Mouse (Mus musculus): ENCODE measurements around the gene Nupr1. TPM values are rescaled to one million over a fixed set of nuclear protein-coding genes. Genes with fewer than 3 reads are reported as not detected.
"Not testable (repeated sequence)": the region's sequence is repeated elsewhere in the genome, so short reads cannot be mapped to it uniquely, and the experiment has no call there.

Nupr1 gene
- total RNA-seq, 2 experiments from 2014 or later: 9.9 TPM; not detected in 1

DNA sequence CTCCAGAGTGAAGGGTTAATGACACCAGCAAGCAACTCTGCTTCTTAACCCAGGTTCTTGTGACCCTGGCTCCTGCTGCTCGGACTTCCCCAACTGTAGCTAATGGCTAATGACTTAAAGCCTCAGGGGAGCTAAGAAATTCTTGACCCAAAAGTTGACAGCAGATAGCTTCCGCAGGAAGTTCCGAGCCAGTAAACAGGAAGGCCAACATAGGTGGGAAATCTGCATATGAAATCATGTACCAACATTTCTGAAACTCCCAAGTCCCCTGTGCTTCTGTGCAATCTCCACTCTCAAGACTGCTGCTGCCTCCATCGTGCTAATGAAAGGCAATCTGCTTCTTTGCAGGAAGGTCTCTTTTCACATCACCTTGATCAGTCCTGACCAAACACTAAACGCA lies 15.0 kb upstream of the Nupr1 start:
- no peak for ATAC-seq (replicated peaks; ENCODE audit: low FRiP score, low TSS enrichment, poor library complexity, severe bottlenecking)

DNA sequence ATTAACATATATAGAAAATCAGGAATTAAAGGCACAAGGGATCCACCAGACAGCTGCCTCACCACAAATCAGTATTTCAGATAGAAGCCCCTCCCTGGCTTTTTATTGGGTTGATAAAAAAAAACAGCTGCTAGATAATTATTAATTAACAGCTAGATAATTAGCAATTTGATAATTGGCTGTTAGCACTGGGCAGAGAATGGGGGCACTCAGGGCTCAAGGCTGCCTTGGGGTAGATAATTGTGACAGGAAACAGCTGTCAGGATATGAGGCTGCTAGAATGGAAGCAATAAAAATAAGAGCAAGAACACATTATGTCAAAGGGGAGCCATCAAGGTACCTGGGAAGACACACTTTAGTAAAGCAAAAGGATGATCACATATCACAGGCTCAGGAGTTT lies 14.3 kb upstream of the Nupr1 start:
- ATAC-seq (replicated peaks; ENCODE audit: low FRiP score, low TSS enrichment, poor library complexity, severe bottlenecking): no peak

DNA sequence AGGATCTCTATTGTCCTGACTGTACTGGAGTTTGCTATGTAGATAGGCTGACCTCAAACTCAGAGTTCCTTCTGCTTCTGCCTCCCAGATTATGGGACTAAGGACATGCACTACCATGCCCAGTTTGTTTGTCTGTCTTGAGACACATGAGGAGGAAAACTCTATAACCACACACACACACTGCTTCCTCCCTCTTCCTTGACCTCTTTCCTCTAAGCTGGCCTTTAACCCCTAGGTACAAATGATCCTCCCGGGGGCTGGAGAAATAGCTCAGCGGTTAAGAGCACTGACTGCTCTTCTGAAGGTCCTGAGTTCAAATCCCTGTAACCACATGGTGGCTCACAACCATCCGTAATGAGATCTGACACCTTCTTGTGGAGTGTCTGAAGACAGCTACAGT lies 13.7 kb upstream of the Nupr1 start:
- ATAC-seq (replicated peaks; ENCODE audit: low FRiP score, low TSS enrichment, poor library complexity, severe bottlenecking): no peak

DNA sequence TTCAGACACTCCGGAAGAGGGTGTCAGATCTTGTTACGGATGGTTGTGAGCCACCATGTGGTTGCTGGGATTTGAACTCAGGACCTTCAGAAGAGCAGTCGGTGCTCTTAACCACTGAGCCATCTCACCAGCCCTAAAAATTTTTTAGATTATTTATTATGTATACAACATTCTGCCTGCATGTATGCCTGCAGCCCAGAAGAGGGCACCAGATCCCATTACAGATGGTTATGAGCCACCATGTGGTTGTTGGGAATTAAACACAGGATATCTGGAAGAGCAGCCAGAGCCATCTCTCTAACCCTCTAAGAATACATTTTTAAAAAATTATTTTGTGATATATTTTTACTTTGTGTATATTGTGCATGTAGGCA lies 12.6 kb upstream of the Nupr1 start:
- ATAC-seq (replicated peaks; ENCODE audit: low FRiP score, low TSS enrichment, poor library complexity, severe bottlenecking): not testable (repeated sequence)

DNA sequence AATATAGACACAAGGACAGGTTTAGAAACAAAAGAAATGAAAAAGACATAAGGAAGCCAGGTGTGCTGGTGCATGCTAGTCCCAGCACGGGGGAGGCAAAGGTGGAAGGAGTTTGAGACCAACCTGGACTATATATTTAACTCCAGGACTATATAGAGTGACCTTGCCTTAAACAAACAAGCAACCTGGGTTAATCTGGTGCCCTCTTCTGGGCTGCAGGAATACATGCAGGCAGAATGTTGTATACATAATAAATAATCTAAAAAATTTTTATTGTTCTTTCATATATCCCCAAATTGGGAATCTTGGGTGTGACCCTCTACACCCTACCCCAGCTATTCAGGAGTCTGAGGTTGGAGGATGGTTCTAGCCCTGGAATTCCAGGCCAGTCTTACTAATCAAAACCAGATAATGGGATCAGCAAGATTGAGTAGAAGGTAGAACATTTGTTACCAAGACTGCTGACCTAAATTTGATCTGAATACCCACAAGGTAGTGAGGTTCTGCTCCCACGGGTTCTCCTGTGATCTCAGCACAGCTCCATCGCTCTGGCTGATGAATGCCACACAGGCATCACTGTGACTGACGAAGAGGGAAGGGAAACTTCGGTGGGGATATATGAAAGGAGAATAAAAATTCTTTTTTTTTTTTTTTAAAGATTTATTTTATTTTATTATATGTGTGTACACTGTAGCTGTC lies 12.0 kb upstream of the Nupr1 start:
- ATAC-seq (replicated peaks; ENCODE audit: low FRiP score, low TSS enrichment, poor library complexity, severe bottlenecking): no peak

DNA sequence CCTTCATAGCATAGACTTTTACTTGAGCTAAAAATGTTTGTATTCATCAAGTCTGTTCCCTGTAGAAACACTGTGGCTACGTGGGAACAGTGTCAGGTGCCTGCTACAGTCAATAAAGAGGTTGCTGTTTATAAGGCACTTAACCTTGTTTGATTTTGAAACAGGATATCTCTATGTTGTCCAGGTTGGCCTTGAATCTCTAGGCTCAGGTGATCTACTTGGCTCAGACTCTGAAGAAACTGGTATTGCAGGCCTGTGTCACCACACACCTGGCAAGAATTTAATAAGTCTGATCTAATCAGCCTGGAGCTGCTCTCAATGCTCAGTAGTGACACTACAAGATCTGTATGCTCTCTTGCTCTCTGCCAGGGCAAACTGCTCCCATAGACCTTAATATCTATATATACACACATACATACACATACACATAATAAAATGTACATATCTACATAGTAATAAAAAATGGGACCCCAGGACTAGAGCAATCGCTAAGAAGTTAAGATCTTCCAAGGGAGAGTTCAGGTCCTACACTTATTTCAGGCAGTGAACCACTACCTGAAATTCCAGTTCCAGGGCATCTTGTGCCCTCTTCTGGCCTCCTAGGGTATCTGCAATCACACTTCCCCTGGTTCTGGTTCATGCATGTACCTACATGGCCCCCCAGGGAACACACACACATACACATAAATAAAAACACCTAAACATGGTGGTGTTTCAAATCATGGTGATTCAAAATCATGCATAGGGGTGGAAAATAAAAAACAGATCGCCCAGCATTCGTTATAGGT lies 6.3 kb upstream of the Nupr1 start:
- peak; percentile 75; the same call in 1 of the 2 replicates for ATAC-seq (replicated peaks; ENCODE audit: low FRiP score, low TSS enrichment, poor library complexity, severe bottlenecking)

DNA sequence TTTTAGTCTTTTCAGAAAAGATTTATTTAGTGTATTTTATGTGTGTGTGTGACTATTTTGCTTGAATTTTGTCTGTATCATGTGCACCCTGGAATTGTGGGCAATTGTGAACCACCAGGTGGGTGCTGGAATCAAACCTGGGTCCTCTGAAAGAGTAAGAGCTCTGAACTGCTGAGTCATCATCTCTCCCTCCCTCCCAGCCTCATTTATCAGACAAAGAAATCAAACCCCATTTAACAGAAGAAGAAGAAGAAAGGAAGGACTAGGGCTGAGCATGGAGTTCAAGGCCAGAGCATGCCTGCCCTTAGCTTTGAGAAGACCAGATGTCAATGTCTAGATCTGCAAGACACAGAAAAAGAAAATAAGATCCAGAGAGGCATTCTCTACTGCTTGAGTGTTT lies 4.7 kb upstream of the Nupr1 start:
- ATAC-seq (replicated peaks; ENCODE audit: low FRiP score, low TSS enrichment, poor library complexity, severe bottlenecking): no peak

DNA sequence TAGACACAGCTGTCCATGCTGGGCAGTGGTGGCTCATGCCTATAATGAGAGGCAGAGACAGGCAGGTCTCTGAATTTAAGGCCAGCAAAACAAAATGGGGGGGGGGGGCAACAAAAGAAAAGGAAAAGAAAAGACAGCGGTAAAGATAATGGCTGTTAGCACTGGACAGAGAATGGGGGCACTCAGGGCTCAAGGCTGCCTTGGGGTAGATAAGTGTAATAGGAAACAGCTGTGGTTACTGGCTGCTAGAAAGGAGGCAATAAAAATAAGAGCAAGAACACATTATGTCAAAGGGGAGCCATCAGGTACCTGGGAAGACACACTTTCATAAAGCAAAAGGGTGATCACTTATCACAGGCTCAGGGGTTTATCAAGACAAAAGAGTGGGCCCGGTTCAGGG lies 1.8 kb upstream of the Nupr1 start:
- ATAC-seq (replicated peaks; ENCODE audit: low FRiP score, low TSS enrichment, poor library complexity, severe bottlenecking): peak; percentile 58; the same call in 1 of the 2 replicates

DNA sequence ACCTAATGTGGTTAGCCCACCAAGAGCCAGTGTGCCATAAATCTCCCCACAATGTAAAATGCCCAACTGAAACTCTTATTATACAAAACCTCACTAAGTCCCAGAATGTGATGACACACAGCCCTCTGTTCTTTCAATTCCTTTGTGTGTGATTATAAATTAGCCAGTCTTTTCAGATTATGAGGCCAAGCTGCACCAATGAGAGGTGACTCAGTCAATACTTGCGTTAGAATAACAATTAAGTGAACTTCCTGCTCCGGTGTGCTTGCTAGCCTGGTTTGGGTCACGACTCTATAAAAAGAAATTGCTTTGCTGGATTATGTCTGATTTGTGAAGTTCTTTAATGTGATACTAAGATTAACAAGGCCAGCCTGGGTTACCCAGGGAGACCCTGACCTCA lies 746 bp downstream of the Nupr1 start:
- no peak for ATAC-seq (replicated peaks; ENCODE audit: low FRiP score, low TSS enrichment, poor library complexity, severe bottlenecking)

DNA sequence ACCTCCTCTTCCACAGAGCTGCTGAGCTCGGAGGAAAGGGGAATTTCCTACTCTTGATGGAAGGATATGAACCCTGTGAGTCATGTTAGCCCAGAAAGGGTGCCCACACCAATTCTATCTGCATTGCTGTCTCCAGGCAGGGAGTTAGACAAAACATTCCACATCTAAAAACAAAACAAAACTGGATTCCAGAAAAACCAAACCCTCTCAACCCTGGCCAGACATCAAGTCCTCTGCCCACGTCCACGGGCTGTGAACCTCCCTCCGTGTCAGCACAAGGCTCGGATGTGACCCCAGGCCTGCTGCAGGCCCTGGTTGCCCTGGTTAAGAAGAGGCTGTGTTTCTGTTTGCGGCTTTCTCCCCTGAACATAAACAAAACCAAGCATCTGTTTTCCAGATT lies 2.5 kb downstream of the Nupr1 start:
- ATAC-seq (replicated peaks; ENCODE audit: low FRiP score, low TSS enrichment, poor library complexity, severe bottlenecking): no peak

DNA sequence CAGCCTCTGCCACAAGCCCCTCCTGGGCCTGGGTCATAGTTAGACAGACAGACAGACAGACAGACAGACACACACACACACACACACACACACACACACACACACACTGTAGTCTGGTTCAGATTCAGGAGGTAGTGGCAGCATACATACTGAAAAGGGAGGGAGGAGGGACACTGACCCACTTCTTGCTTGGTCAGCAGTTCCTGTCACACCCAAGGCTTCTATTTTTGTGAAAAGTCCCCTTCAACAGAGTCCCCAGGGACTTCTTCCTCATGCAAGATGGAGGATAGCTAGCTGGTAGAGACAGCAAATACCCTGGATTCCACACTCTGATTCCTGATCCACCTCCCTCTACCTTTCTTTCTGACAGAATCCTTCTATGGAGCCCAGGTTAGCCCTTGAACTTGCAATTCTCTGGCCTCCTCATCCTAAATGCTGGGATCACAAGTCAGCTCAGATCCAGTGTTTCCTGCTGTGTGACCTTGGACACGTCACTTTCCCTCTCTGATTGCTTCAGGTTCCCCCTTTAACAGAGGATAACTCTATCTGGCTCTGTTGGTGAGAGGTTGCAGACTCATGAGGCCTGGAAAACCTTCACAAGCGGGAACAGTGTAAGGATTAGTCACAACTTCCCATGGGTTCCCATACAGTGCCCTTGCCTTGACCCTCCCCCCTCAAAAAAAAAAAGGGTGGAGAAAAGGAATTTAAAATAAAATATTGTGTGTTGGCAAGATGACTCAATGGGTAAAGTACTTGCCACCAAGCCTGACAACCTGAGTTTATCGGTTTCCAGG lies 4.7 kb downstream of the Nupr1 start:
- ATAC-seq (replicated peaks; ENCODE audit: low FRiP score, low TSS enrichment, poor library complexity, severe bottlenecking): no peak

DNA sequence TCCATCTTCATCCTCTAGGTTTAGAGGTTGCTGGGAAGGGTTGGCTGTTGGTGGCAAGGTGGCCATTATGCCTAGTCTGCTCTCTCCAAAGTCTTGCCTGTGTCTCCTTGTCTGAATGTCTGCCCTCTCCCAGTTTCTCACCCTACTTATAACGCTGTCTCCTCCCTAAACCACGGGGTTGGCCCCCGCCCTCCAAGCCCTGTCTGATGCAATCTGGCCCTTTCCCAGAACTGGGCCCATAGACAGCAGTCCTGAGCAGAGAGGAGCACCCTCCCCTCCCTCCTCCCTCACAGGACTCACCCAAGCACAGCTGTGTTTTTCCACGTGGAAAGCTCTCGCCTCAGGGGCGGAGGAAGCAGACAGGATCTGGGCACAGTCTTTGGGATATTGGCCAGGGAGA lies 5.3 kb downstream of the Nupr1 start:
- peak; percentile 39; the same call in 1 of the 2 replicates for ATAC-seq (replicated peaks; ENCODE audit: low FRiP score, low TSS enrichment, poor library complexity, severe bottlenecking)

DNA sequence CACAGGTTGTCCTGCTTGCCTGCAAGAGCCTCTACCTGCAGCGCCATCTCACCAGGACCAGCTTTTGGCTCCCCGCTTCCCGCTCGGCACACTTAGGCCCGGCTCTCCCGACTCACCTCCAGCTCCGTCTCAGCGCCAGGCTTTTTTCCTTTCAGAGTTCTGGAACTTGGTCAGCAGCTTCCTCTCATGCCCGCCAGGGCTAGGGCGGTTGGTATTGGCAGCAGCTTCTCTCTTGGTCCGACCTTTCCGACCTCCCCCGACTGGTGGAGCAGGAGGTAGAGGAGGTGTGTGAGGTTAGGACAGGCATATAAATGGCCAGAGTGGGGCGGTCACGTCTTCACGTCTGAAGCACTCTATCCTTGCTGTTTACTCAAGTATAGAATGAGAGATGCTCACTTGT lies 5.9 kb downstream of the Nupr1 start:
- no peak for ATAC-seq (replicated peaks; ENCODE audit: low FRiP score, low TSS enrichment, poor library complexity, severe bottlenecking)

DNA sequence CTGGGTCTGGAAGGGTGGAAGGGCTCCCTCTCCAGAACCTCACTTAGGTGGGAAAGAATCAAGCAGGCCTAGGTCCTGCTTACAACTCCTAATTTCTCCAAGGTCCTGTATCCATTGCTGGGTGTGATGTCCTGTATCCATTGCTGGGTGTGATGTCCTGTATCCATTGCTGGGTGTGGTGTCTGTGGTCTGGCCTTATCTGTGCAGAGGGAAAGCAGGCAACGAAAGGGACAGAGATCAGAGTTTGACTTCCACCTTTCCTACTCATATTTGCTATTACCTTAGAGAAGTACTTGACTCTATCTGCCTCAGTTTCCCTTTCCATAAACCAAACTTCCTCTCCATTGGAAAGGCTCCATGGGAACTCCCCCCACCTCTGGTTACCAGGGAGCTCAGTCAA lies 7.3 kb downstream of the Nupr1 start:
- ATAC-seq (replicated peaks; ENCODE audit: low FRiP score, low TSS enrichment, poor library complexity, severe bottlenecking): 0 out of 2 replicates have a peak, but pooled peaks have one; percentile 43

DNA sequence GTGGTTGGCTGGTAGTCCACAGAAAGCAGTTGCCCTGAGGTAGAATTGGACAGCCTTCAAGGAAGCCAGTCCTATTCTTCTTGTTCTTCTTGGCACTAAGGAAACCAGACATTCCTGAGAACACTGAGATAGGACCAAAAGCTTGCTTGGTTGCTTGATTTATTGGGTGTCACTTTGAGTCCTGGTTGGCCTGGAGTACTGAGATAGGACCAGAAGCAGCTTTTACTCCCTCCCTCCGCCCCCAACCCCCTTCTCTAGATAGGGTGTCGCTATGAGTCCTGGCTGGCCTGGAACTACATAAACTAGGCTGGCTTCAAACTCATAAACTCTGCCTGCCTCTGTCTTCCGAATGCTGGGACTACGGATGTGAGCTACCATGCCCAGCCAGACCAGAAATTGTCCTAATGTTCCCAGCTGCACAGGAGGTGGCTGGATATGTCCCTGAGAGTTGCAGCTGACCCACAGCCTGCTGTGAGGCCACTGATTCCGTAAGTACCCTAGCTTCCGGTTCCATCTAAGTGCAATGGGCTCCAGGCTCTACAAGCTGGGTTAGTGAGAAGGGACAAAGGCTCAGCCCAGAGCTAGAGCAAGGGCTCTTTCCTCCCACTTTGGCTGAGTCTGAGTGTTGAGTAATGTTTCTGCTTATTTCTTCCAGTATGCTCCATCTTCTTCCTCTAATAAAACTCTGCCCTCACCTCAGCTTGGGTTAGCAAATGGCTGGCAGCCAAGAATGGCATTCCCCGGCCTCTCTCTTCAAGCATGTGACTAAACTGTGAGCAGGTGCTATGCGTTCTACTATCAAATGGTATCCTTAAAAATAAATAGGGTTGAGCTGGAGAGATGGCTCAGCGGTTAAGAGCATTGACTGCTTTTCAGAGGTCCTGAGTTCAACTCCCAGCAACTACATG lies 9.0 kb downstream of the Nupr1 start:
- peak; percentile 87 for ATAC-seq (replicated peaks; ENCODE audit: low FRiP score, low TSS enrichment, poor library complexity, severe bottlenecking)

DNA sequence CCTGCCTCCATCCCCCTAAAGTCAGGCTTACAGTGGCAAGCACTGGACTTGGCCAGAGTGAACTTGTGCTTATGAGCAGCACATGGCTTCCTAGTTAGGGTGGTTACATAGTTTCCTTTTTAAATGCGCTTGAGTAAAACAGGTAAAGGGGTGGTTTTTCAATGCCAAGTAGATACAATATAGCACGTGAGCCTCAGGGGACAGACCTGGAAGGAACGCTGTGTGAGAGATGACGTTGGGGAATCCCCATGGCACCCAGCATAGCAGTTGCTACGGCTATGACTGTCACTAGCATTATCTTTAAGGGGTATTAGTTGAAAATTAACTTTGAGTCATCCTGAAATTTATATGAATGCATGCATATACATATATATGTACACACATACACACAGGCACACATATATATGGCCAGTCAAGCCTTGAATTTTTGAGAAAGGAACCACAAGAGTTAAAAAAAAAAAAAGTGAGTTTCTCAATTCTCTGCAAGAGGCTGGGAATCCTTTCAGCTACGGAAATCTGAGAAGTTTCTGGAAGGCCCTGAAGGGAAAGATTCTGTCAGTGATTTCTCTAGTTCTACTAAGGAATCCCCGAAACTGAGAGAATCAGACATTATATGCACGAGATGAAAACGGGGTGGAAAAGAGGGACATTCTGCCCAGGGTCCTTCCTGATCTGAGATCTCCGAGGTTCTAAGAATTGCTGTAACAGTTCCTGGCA lies 10.9 kb downstream of the Nupr1 start:
- no peak for ATAC-seq (replicated peaks; ENCODE audit: low FRiP score, low TSS enrichment, poor library complexity, severe bottlenecking)

DNA sequence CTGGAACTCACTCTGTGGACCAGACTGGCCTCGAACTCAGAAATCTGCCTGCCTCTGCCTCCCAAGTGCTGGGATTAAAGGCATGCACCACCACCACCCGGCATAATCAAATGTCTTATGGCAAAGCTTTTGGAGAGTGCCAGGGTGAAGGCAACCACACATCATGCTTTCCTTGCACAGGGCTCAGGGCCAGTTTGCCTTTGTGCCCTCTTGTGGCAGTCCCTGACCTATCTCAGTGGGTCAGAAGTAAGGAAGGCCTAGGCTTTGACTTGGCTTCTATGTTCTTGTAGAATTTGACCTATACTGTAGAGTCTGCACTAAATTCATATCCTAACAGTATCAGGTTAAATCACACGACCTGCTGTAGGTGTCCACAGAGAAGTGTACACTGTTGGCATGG lies 14.0 kb downstream of the Nupr1 start:
- ATAC-seq (replicated peaks; ENCODE audit: low FRiP score, low TSS enrichment, poor library complexity, severe bottlenecking): no peak

DNA sequence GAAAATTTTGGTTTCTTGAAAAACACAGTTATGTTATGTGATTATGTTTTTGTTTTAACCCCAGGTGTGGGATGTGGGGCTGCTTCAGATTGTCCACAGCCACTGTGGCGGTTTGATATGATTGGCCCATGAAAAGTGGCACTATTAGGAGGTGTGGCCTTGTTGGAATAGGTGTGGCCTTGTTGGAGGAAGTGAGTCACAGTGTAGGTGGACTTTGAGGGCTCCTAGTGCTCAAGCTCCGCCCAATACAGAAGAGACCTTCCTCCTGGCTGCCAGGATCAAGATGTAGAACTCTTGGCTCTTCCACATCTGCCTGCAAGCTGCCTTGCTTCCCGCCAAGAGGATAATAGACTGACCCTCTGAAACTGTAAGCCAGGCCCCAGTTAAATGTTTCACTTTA lies 17.9 kb downstream of the Nupr1 start:
- no peak for ATAC-seq (replicated peaks; ENCODE audit: low FRiP score, low TSS enrichment, poor library complexity, severe bottlenecking)

DNA sequence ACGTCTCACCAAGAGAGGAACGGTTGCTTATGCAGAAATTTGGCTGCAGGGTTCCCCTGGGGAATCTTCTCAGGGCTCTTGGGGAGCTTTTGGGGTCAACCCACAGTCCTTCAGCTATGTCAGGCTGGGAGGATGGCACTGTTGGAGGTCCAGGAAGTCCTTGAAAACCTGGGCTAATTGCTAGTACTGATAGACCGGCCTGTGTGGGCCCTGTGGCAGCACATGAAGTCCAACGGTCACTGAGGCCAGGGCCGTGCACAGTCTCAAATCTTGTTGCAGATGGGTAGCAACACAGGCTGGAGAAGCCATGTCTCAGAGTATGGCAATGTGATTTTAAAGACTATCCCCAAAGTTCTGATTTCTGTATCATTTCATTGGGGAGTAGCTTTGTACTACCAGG lies 22.9 kb downstream of the Nupr1 start:
- no peak for ATAC-seq (replicated peaks; ENCODE audit: low FRiP score, low TSS enrichment, poor library complexity, severe bottlenecking)
